Mouse (Mus musculus) hindbrain, embryonic 16.5 days (tissue): ENCODE data around the gene Tspan10. TPM values are rescaled to one million over a fixed set of nuclear protein-coding genes. Genes with fewer than 3 reads are reported as not detected.

Experiments used
- ATAC-seq: fragments of 200-750 bp; cut with Nextera tagmentation; 2 replicates; pipeline ENCODE4 v1.8.0; 2017; ENCODE audit warnings: moderate TSS enrichment, moderate library complexity
- H3K27ac ChIP-seq: fragments of 300-500 bp; sonication (generic); 2 replicates; pipeline ENCODE4 v1.5.1; 2014; ENCODE audit warnings: low read depth, mild to moderate bottlenecking, control low read depth, low read length, moderate library complexity
- H3K27me3 ChIP-seq: fragments of 300-500 bp; sonication (generic); replicated peaks from 2 replicates; pipeline ENCODE4 v1.6.1; 2014; ENCODE audit warnings: low read length; ENCODE audit not compliant: control insufficient read depth, insufficient read depth
- H3K36me3 ChIP-seq: fragments of 300-500 bp; sonication (generic); 2 replicates; pipeline ENCODE4 v1.6.1; 2014; ENCODE audit warnings: mild to moderate bottlenecking, low read length, moderate library complexity, mixed read lengths; ENCODE audit not compliant: control insufficient read depth, insufficient read depth
- H3K4me1 ChIP-seq: fragments of 300-500 bp; sonication (generic); 2 replicates; pipeline ENCODE4 v1.6.1; 2014; ENCODE audit warnings: low read depth, low read length; ENCODE audit not compliant: control insufficient read depth, insufficient read depth
- H3K4me2 ChIP-seq: fragments of 300-500 bp; sonication (generic); 2 replicates; pipeline ENCODE4 v1.6.1; 2014; ENCODE audit warnings: mild to moderate bottlenecking, low read length, control low read depth, moderate library complexity
- H3K4me3 ChIP-seq: fragments of 300-500 bp; sonication (generic); 2 replicates; pipeline ENCODE4 v1.5.1; 2014; ENCODE audit warnings: mild to moderate bottlenecking, low read length, control low read depth, moderate library complexity
- H3K9ac ChIP-seq: fragments of 300-500 bp; sonication (generic); 2 replicates; pipeline ENCODE4 v1.6.1; 2014; ENCODE audit warnings: low read depth, mild to moderate bottlenecking, control low read depth, low read length, moderate library complexity
- H3K9me3 ChIP-seq: fragments of 300-500 bp; sonication (generic); 2 replicates; pipeline ENCODE4 v1.6.1; 2014; ENCODE audit warnings: mild to moderate bottlenecking, low read length, moderate library complexity; ENCODE audit not compliant: control insufficient read depth
- WGBS: fragments of 180-500 bp; shearing (Covaris S2); extraction: QIAGEN DNeasy Blood & Tissue Kit; methylation state at CpG from one replicate; pipeline ENCODE4 v1.1.7; 2014; 5-methylcytosine and 5-hydroxymethylcytosine counted together
- polyA plus RNA-seq: library from polyadenylated mRNA; unstranded; fragments of >200 nt; fragmentation: Nextera tagmentation; extraction: Ambion mirVana; gene quantifications from 2 replicates; pipeline ENCODE4 v1.2.1, GENCODE M21; 2015

The Tspan10 gene
- polyA plus RNA-seq, 1 experiment from 2014 or later, result not detected

GRCm38 (mm10) chr11:120447179-120447578 is 4.7 kb downstream of the Tspan10 start:
- H3K9ac ChIP-seq, result no peak overlapping the region
- no peaks in the 10 kb centered on the region for H3K9me3 ChIP-seq
- H3K27me3 ChIP-seq, result no peaks in the 10 kb centered on the region
- ATAC-seq, result no peak
- no peak overlapping the region for H3K27ac ChIP-seq
- no peak overlapping the region for H3K4me3 ChIP-seq
- no peaks in the 10 kb centered on the region for H3K36me3 ChIP-seq
- H3K4me2 ChIP-seq, result no peak overlapping the region
- H3K4me1 ChIP-seq, result no peaks in the 10 kb centered on the region
- WGBS, result 86% methylated on average over 7 of the region's 7 CpGs

DNA sequence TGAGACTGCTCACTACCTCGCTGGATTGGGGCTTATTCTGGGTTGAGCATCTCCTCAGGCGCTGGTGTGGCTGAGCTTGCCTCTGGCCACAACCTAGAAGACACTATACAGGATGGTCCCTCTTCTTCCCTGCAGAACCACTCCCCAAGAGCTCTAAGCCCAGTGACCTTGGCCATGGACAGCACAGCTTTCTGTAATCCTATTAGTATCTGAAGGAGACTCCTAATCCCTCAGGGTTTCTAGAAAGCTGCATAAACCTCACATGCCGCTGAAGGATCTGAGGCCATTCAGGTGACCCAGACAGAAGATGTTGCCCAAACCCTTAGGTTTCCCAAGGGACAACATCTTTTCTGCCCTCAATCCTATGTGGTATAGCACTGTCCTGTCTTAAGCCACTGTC is 9.8 kb downstream of the Tspan10 start:
- WGBS, result 68% methylated on average over 3 of the region's 3 CpGs
- no peak overlapping the region for H3K4me3 ChIP-seq

GRCm38 (mm10) chr11:120453306-120453705 is 10.9 kb downstream of the Tspan10 start, which contains the start of gene Pde6g:
Gene Pde6g, minus strand, starts transcription at chr11:120453500.
- peaks cover 7% of the 10 kb centered on the region for H3K4me1 ChIP-seq
- no peak within 1 kb of the TSS for H3K9ac ChIP-seq
- no peak within 1 kb of the TSS for H3K27ac ChIP-seq
- H3K4me3 ChIP-seq, result no peak within 1 kb of the TSS
- no peak within 1 kb of the TSS for H3K4me2 ChIP-seq
- no peaks in the 10 kb centered on the region for H3K27me3 ChIP-seq
- WGBS, result 84% methylated on average over 4 of the region's 4 CpGs
- no peak for ATAC-seq
- H3K9me3 ChIP-seq, result no peaks in the 10 kb centered on the region
- no peaks in the 10 kb centered on the region for H3K36me3 ChIP-seq

More for the DNA sequence above, 9.8 kb downstream of the Tspan10 start:
- Histone ChIP-seq H3K36me3 (no peaks in the 10 kb centered on the region), H3K27me3 (no peaks in the 10 kb centered on the region), H3K4me2 (no peak overlapping the region), H3K9ac (no peak overlapping the region), H3K9me3 (no peaks in the 10 kb centered on the region), H3K4me1 (peaks cover 5% of the 10 kb centered on the region), H3K27ac (no peak overlapping the region)
- ATAC-seq, result no peak

GRCm38 (mm10) chr11:120454965-120455364 is 12.5 kb downstream of the Tspan10 start:
- ATAC-seq, result no peak
- Histone ChIP-seq H3K4me1 (peaks cover 18% of the 10 kb centered on the region), H3K4me2 (no peak overlapping the region), H3K9ac (no peak overlapping the region), H3K27ac (no peak overlapping the region), H3K9me3 (no peaks in the 10 kb centered on the region), H3K36me3 (peaks cover 3% of the 10 kb centered on the region; the same call in 1 of the 2 replicates), H3K27me3 (no peaks in the 10 kb centered on the region), H3K4me3 (no peak overlapping the region)
- 95% methylated on average over 4 of the region's 4 CpGs for WGBS

GRCm38 (mm10) chr11:120455413-120455812 is 13.0 kb downstream of the Tspan10 start:
- Histone ChIP-seq H3K36me3 (peaks cover 4% of the 10 kb centered on the region; the same call in 1 of the 2 replicates), H3K27ac (no peak overlapping the region), H3K4me2 (no peak overlapping the region), H3K9me3 (no peaks in the 10 kb centered on the region), H3K4me1 (peaks cover 18% of the 10 kb centered on the region), H3K27me3 (no peaks in the 10 kb centered on the region), H3K4me3 (no peak overlapping the region), H3K9ac (no peak overlapping the region)
- no peak for ATAC-seq
- WGBS, result 93% methylated on average over 7 of the region's 7 CpGs

GRCm38 (mm10) chr11:120457370-120457769 is 14.9 kb downstream of the Tspan10 start:
- Histone ChIP-seq H3K4me3 (peak overlapping the region; percentile 88), H3K4me2 (peak overlapping the region; percentile 93), H3K27ac (peak overlapping the region; percentile 86), H3K9me3 (no peaks in the 10 kb centered on the region), H3K36me3 (peaks cover 8% of the 10 kb centered on the region; the same call in 1 of the 2 replicates), H3K9ac (peak overlapping the region; percentile 98), H3K27me3 (no peaks in the 10 kb centered on the region), H3K4me1 (peaks cover 18% of the 10 kb centered on the region)
- WGBS, result 35% methylated on average over 14 of the region's 14 CpGs
- ATAC-seq, result peak; percentile 5; the same call in 1 of the 2 replicates

GRCm38 (mm10) chr11:120457772-120458751 is 15.6 kb downstream of the Tspan10 start, which contains the start of the genes Oxld1 and Ccdc137:
Gene Oxld1, minus strand, starts transcription at chr11:120458068.
Gene Ccdc137, plus strand, starts transcription at chr11:120458115.
- H3K36me3 ChIP-seq, result peaks cover 8% of the 10 kb centered on the region; the same call in 1 of the 2 replicates
- 5% methylated on average over 59 of the region's 62 CpGs for WGBS
- H3K4me1 ChIP-seq, result peaks cover 18% of the 10 kb centered on the region
- H3K9ac ChIP-seq, result peak within 1 kb of the TSS; percentile 98
- no peaks in the 10 kb centered on the region for H3K9me3 ChIP-seq
- H3K27me3 ChIP-seq, result no peaks in the 10 kb centered on the region
- ATAC-seq, result peak; percentile 93
- H3K4me2 ChIP-seq, result peak within 1 kb of the TSS; percentile 93
- H3K4me3 ChIP-seq, result peak within 1 kb of the TSS; percentile 88
- peak within 1 kb of the TSS; percentile 86 for H3K27ac ChIP-seq

DNA sequence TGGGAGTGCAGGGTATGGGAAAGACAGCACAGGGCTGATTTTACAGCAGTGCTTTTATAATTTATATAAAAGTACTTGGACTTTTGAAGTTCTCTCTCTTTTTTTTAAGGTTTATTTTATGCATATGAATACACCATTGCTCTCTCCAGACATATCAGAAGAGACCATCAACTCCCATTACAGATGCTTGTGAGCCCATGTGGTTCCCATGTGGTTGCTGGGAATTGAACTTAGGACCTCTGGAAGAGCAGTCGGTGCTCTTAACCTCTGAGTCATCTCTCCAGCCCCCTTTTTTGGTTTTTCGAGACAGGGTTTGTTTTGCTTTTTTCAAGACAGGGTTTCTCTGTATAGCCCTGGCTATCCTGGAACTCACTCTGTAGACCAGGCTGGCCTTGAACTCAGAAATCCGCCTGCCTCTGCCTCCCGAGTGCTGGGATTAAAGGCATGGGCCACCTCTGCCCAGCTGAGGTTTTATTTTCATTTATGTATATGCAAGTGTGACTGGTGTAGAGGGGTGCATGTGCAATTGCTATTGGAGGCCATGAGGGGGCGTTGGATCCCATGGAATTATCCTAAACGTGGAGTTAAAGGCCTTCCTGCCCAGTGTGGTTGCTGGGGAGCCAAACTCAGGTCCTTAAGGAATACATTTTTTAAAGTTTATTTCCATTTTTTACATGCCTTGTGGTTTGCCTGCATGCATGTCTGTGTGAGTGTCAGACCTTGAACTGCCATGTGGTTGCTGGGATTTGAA is 16.6 kb downstream of the Tspan10 start:
- Histone ChIP-seq H3K9me3 (no peaks in the 10 kb centered on the region), H3K36me3 (peaks cover 8% of the 10 kb centered on the region; the same call in 1 of the 2 replicates), H3K9ac (peak overlapping the region; percentile 98), H3K4me2 (peak overlapping the region; percentile 93), H3K4me3 (peak overlapping the region; percentile 88), H3K27me3 (no peaks in the 10 kb centered on the region), H3K4me1 (peaks cover 18% of the 10 kb centered on the region), H3K27ac (no peak overlapping the region)
- ATAC-seq, result no peak
- WGBS, result 77% methylated on average over 6 of the region's 6 CpGs
